Mouse (Mus musculus) liver (tissue): ENCODE results near the gene Cc2d1b.

Source experiments
- DNase-seq: peaks from one replicate; pipeline ENCODE4 v3.0.0-alpha.2; 2020; ENCODE audit warnings: mixed read lengths

Gene Cc2d1b

GRCm38 (mm10) chr4:108664407-108664806, 44.7 kb downstream of the Cc2d1b start:
- no peak for DNase-seq
